Comparison of ENCODE assay signal across 7 mouse cellular contexts in genomic region chr7:28766173-28766879, GRCm38 (mm10). TPM values are rescaled to one million over a fixed set of nuclear protein-coding genes. Genes with fewer than 3 reads are reported as not detected.
A peak's percentile ranks its signal among the peaks of the same experiment; 100 is the strongest.
DNase-seq lines count a peak whose midpoint lies in the region; ATAC-seq lines count a peak whose summit lies in the region.

Gene Sirt2, plus strand, starts transcription at chr7:28766735.

- no peaks in the 10 kb centered on the region for H3K9me3 ChIP-seq in embryonic facial prominence, embryonic 12.5 days
- no peaks in the 10 kb centered on the region for H3K9me3 ChIP-seq in limb, embryonic 11.5 days (ENCODE audit: control insufficient read depth, low read length)
- no peaks in the 10 kb centered on the region for H3K9me3 ChIP-seq in midbrain, embryonic 14.5 days (ENCODE audit: control insufficient read depth, low read length)

- no peaks in the 10 kb centered on the region for H3K27me3 ChIP-seq in embryonic facial prominence, embryonic 12.5 days
- no peaks in the 10 kb centered on the region for H3K27me3 ChIP-seq in limb, embryonic 11.5 days (ENCODE audit: control insufficient read depth, insufficient read depth, low read length)
- no peaks in the 10 kb centered on the region for H3K27me3 ChIP-seq in midbrain, embryonic 14.5 days (ENCODE audit: control insufficient read depth, insufficient read depth, low read length)

- peaks cover 12% of the 10 kb centered on the region for H3K4me1 ChIP-seq in embryonic facial prominence, embryonic 12.5 days
- peaks cover 6% of the 10 kb centered on the region; the same call in 1 of the 2 replicates for H3K4me1 ChIP-seq in limb, embryonic 11.5 days (ENCODE audit: control insufficient read depth, insufficient read depth, low read length)
- H3K4me1 ChIP-seq in midbrain, embryonic 14.5 days (ENCODE audit: control insufficient read depth, insufficient read depth, low read length) = peaks cover 16% of the 10 kb centered on the region

- H3K36me3 ChIP-seq in embryonic facial prominence, embryonic 12.5 days = peaks cover 9% of the 10 kb centered on the region
- H3K36me3 ChIP-seq in limb, embryonic 11.5 days (ENCODE audit: control insufficient read depth, insufficient read depth, low read length) = peaks cover 4% of the 10 kb centered on the region; the same call in 1 of the 2 replicates
- H3K36me3 ChIP-seq in midbrain, embryonic 14.5 days (ENCODE audit: control insufficient read depth, insufficient read depth, low read length) = peaks cover 8% of the 10 kb centered on the region

- H3K27ac ChIP-seq in embryonic facial prominence, embryonic 12.5 days = no peak within 1 kb of the TSS
- H3K27ac ChIP-seq in limb, embryonic 11.5 days (replicated peaks; ENCODE audit: low read depth, low read length) = no peak within 1 kb of the TSS
- no peak within 1 kb of the TSS for H3K27ac ChIP-seq in midbrain, embryonic 14.5 days (replicated peaks; ENCODE audit: low read depth, low read length)

- under 1% methylated on average over 45 of the region's 45 CpGs for WGBS in embryonic facial prominence, embryonic 12.5 days
- WGBS in limb, embryonic 11.5 days = under 1% methylated on average over 45 of the region's 45 CpGs
- WGBS in midbrain, embryonic 14.5 days = under 1% methylated on average over 45 of the region's 45 CpGs

- H3K4me2 ChIP-seq in embryonic facial prominence, embryonic 12.5 days (replicated peaks) = peak within 1 kb of the TSS; percentile 64
- peak within 1 kb of the TSS; percentile 69 for H3K4me2 ChIP-seq in limb, embryonic 11.5 days (ENCODE audit: low read depth, severe bottlenecking)
- H3K4me2 ChIP-seq in midbrain, embryonic 14.5 days (ENCODE audit: low read length) = peak within 1 kb of the TSS; percentile 75

- peak within 1 kb of the TSS; percentile 63 for H3K4me3 ChIP-seq in embryonic facial prominence, embryonic 12.5 days
- H3K4me3 ChIP-seq in limb, embryonic 11.5 days (ENCODE audit: low read depth, low read length) = peak within 1 kb of the TSS; percentile 71
- H3K4me3 ChIP-seq in midbrain, embryonic 14.5 days (replicated peaks; ENCODE audit: low read depth, low read length) = peak within 1 kb of the TSS; percentile 72

- peak; percentile 97 for ATAC-seq in embryonic facial prominence, embryonic 12.5 days (ENCODE audit: insufficient number of reproducible peaks, insufficient read depth, low FRiP score, low TSS enrichment)
- ATAC-seq in limb, embryonic 11.5 days (ENCODE audit: insufficient number of reproducible peaks, low FRiP score, low TSS enrichment, low read depth) = peak; percentile 98
- ATAC-seq in midbrain, embryonic 14.5 days (ENCODE audit: low FRiP score, low TSS enrichment) = peak; percentile 98

- H3K9ac ChIP-seq in embryonic facial prominence, embryonic 12.5 days = peak within 1 kb of the TSS; percentile 74
- H3K9ac ChIP-seq in limb, embryonic 11.5 days (ENCODE audit: low read length) = peak within 1 kb of the TSS; percentile 58
- H3K9ac ChIP-seq in midbrain, embryonic 14.5 days (replicated peaks; ENCODE audit: low read length) = peak within 1 kb of the TSS; percentile 66

- peak; percentile 90 for DNase-seq in adrenal gland, postnatal 25 days
- peak; percentile 100 for DNase-seq in heart, adult 11 months
- DNase-seq in kidney, adult 18-20 months = peak; percentile 98
- DNase-seq in limb, embryonic 11.5 days (ENCODE audit: low spot score) = peak; percentile 98
- peak; percentile 99 for DNase-seq in midbrain, embryonic 14.5 days
- peak; percentile 88 to 95 for DNase-seq in spleen, adult 18-20 months

RNA-seq across cellular contexts. Expression of gene Sirt2, which starts in this region (rescaled TPM):
- total RNA-seq in adrenal gland, postnatal 25 days (2021) = 71.4 and 75.2 TPM in 2 replicates
- 76.1 and 76.7 TPM in 2 replicates for polyA plus RNA-seq in embryonic facial prominence, embryonic 12.5 days (2016; fragmentation: Nextera tagmentation; extraction: Ambion mirVana)
- 68.8 and 69.8 TPM in 2 replicates for polyA plus RNA-seq in limb, embryonic 11.5 days (2014; fragmentation: Nextera tagmentation; extraction: Ambion mirVana)
- 104 and 110 TPM in 2 replicates for polyA plus RNA-seq in midbrain, embryonic 14.5 days (2014; fragmentation: Nextera tagmentation; extraction: Ambion mirVana)
